Mouse (Mus musculus) forebrain, embryonic 15.5 days (tissue): ENCODE results near the gene Gm49388. TPM values are rescaled to one million over a fixed set of nuclear protein-coding genes. Genes with fewer than 3 reads are reported as not detected.
A peak's percentile ranks its signal among the peaks of the same experiment; 100 is the strongest.

Source experiments
- ATAC-seq: fragments of 200-750 bp; cut with Nextera tagmentation; replicated peaks from 2 replicates; pipeline ENCODE4 v1.8.0; 2017; ENCODE audit warnings: mild to moderate bottlenecking, moderate TSS enrichment, moderate library complexity
- H3K27ac ChIP-seq: fragments of 300-500 bp; sonication (generic); replicated peaks from 2 replicates; pipeline ENCODE4 v1.5.1; 2015; ENCODE audit warnings: mild to moderate bottlenecking, inconsistent platforms
- H3K27me3 ChIP-seq: fragments of 300-500 bp; sonication (generic); 2 replicates; pipeline ENCODE4 v1.6.1; 2015; ENCODE audit warnings: inconsistent platforms
- H3K36me3 ChIP-seq: fragments of 300-500 bp; sonication (generic); 2 replicates; pipeline ENCODE4 v1.6.1; 2015; ENCODE audit warnings: mild to moderate bottlenecking, inconsistent platforms
- H3K4me1 ChIP-seq: fragments of 300-500 bp; sonication (generic); 2 replicates; pipeline ENCODE4 v1.6.1; 2015; ENCODE audit warnings: inconsistent platforms
- H3K4me2 ChIP-seq: fragments of 300-500 bp; sonication (generic); replicated peaks from 2 replicates; pipeline ENCODE4 v1.6.1; 2015; ENCODE audit warnings: mild to moderate bottlenecking, inconsistent platforms
- H3K4me3 ChIP-seq: fragments of 300-500 bp; sonication (generic); 2 replicates; pipeline ENCODE4 v1.5.1; 2015; ENCODE audit warnings: mild to moderate bottlenecking, inconsistent platforms
- H3K9ac ChIP-seq: fragments of 300-500 bp; sonication (generic); replicated peaks from 2 replicates; pipeline ENCODE4 v1.6.1; 2015; ENCODE audit warnings: mild to moderate bottlenecking, inconsistent platforms
- H3K9me3 ChIP-seq: fragments of 300-500 bp; sonication (generic); 2 replicates; pipeline ENCODE4 v1.6.1; 2016; ENCODE audit warnings: inconsistent platforms
- WGBS: fragments of 180-500 bp; shearing (Covaris S2); methylation state at CpG from one replicate; pipeline ENCODE4 v1.1.7; 2015; ENCODE audit warnings: mixed read lengths; 5-methylcytosine and 5-hydroxymethylcytosine counted together
- polyA plus RNA-seq: library from polyadenylated mRNA; unstranded; fragments of >200 nt; fragmentation: Nextera tagmentation; extraction: Ambion mirVana; gene quantifications from 2 replicates; pipeline ENCODE4 v1.2.1, GENCODE M21; 2015

The Gm49388 gene
- polyA plus RNA-seq, 1 experiment from 2014 or later: not detected

GRCm38 (mm10) chr7:127753158-127753557, 32.2 kb upstream of the Gm49388 start:
- Histone ChIP-seq H3K4me1 (peaks cover 6% of the 10 kb centered on the region), H3K9ac (no peak overlapping the region), H3K4me2 (no peak overlapping the region), H3K4me3 (no peak overlapping the region), H3K9me3 (no peaks in the 10 kb centered on the region), H3K27ac (no peak overlapping the region), H3K36me3 (peaks cover 87% of the 10 kb centered on the region), H3K27me3 (no peaks in the 10 kb centered on the region)
- 77% methylated on average over 5 of the region's 5 CpGs for WGBS
- no peak for ATAC-seq

GRCm38 (mm10) chr7:127753741-127754140, 31.7 kb upstream of the Gm49388 start:
- H3K36me3 ChIP-seq: peaks cover 88% of the 10 kb centered on the region
- no peak for ATAC-seq
- no peak overlapping the region for H3K9ac ChIP-seq
- no peak overlapping the region for H3K4me2 ChIP-seq
- WGBS: 91% methylated on average over 7 of the region's 7 CpGs
- no peak overlapping the region for H3K27ac ChIP-seq
- H3K27me3 ChIP-seq: no peaks in the 10 kb centered on the region
- H3K4me1 ChIP-seq: peaks cover 4% of the 10 kb centered on the region; the same call in 1 of the 2 replicates
- no peaks in the 10 kb centered on the region for H3K9me3 ChIP-seq
- no peak overlapping the region for H3K4me3 ChIP-seq

- Histone ChIP-seq H3K9me3 (no peaks in the 10 kb centered on the region), H3K4me2 (no peak overlapping the region), H3K27me3 (no peaks in the 10 kb centered on the region), H3K9ac (no peak overlapping the region), H3K36me3 (peaks cover 72% of the 10 kb centered on the region), H3K4me1 (no peaks in the 10 kb centered on the region), H3K27ac (no peak overlapping the region), H3K4me3 (no peak overlapping the region)
- WGBS: 84% methylated on average over 6 of the region's 6 CpGs
- ATAC-seq: no peak
Measured at GRCm38 (mm10) chr7:127759716-127760115, 25.7 kb upstream of the Gm49388 start.

GRCm38 (mm10) chr7:127760478-127760877, 24.9 kb upstream of the Gm49388 start:
- Histone ChIP-seq H3K36me3 (peaks cover 73% of the 10 kb centered on the region), H3K9me3 (no peaks in the 10 kb centered on the region), H3K27me3 (no peaks in the 10 kb centered on the region), H3K9ac (no peak overlapping the region), H3K27ac (no peak overlapping the region), H3K4me3 (no peak overlapping the region), H3K4me2 (no peak overlapping the region), H3K4me1 (no peaks in the 10 kb centered on the region)
- no peak for ATAC-seq
- WGBS: 88% methylated on average over 3 of the region's 3 CpGs

- peaks cover 74% of the 10 kb centered on the region for H3K36me3 ChIP-seq
- no peak overlapping the region for H3K27ac ChIP-seq
- no peak for ATAC-seq
- no peaks in the 10 kb centered on the region for H3K27me3 ChIP-seq
- H3K4me2 ChIP-seq: no peak overlapping the region
- no peak overlapping the region for H3K9ac ChIP-seq
- H3K4me1 ChIP-seq: no peaks in the 10 kb centered on the region
- no peak overlapping the region for H3K4me3 ChIP-seq
- H3K9me3 ChIP-seq: no peaks in the 10 kb centered on the region
- 46% methylated on average over 7 of the region's 7 CpGs for WGBS
Measured at GRCm38 (mm10) chr7:127761026-127761425, 24.4 kb upstream of the Gm49388 start.

- peaks cover 75% of the 10 kb centered on the region for H3K36me3 ChIP-seq
- H3K4me2 ChIP-seq: no peak overlapping the region
- H3K9me3 ChIP-seq: no peaks in the 10 kb centered on the region
- no peak overlapping the region for H3K9ac ChIP-seq
- WGBS: 88% methylated on average over 4 of the region's 4 CpGs
- no peak overlapping the region for H3K27ac ChIP-seq
- no peak overlapping the region for H3K4me3 ChIP-seq
- no peak for ATAC-seq
- H3K4me1 ChIP-seq: peaks cover 5% of the 10 kb centered on the region
- H3K27me3 ChIP-seq: no peaks in the 10 kb centered on the region
Measured at GRCm38 (mm10) chr7:127763642-127764041, 21.8 kb upstream of the Gm49388 start.

- WGBS: 96% methylated on average over 2 of the region's 2 CpGs
- Histone ChIP-seq H3K27me3 (no peaks in the 10 kb centered on the region), H3K4me2 (no peak overlapping the region), H3K4me1 (peaks cover 25% of the 10 kb centered on the region), H3K27ac (no peak overlapping the region), H3K36me3 (peaks cover 65% of the 10 kb centered on the region), H3K4me3 (no peak overlapping the region), H3K9ac (no peak overlapping the region), H3K9me3 (no peaks in the 10 kb centered on the region)
- no peak for ATAC-seq
Measured at GRCm38 (mm10) chr7:127765756-127766155, 19.7 kb upstream of the Gm49388 start.

- H3K27me3 ChIP-seq: no peaks in the 10 kb centered on the region
- ATAC-seq: no peak
- no peak overlapping the region for H3K4me3 ChIP-seq
- no peak overlapping the region for H3K4me2 ChIP-seq
- WGBS: 82% methylated on average over 17 of the region's 17 CpGs
- H3K9me3 ChIP-seq: no peaks in the 10 kb centered on the region
- H3K36me3 ChIP-seq: peaks cover 56% of the 10 kb centered on the region
- H3K27ac ChIP-seq: no peak overlapping the region
- peaks cover 30% of the 10 kb centered on the region for H3K4me1 ChIP-seq
- H3K9ac ChIP-seq: no peak overlapping the region
Measured at GRCm38 (mm10) chr7:127766851-127767609, 18.4 kb upstream of the Gm49388 start.

- peaks cover 50% of the 10 kb centered on the region for H3K36me3 ChIP-seq
- no peaks in the 10 kb centered on the region for H3K9me3 ChIP-seq
- no peak overlapping the region for H3K9ac ChIP-seq
- H3K4me2 ChIP-seq: no peak overlapping the region
- H3K27ac ChIP-seq: peak overlapping the region; percentile 64; the same call in 1 of the 2 replicates
- WGBS: 94% methylated on average over 19 of the region's 19 CpGs
- H3K27me3 ChIP-seq: no peaks in the 10 kb centered on the region
- H3K4me3 ChIP-seq: no peak overlapping the region
- ATAC-seq: no peak
- H3K4me1 ChIP-seq: peaks cover 30% of the 10 kb centered on the region
Measured at GRCm38 (mm10) chr7:127767671-127768345, 17.6 kb upstream of the Gm49388 start.

GRCm38 (mm10) chr7:127768346-127768996, 16.9 kb upstream of the Gm49388 start:
- no peak; the same call in 1 of the 2 replicates for ATAC-seq
- peaks cover 46% of the 10 kb centered on the region for H3K36me3 ChIP-seq
- no peaks in the 10 kb centered on the region for H3K27me3 ChIP-seq
- peak overlapping the region; percentile 67; the same call in 1 of the 2 replicates for H3K4me2 ChIP-seq
- no peaks in the 10 kb centered on the region for H3K9me3 ChIP-seq
- H3K4me1 ChIP-seq: peaks cover 30% of the 10 kb centered on the region
- peak overlapping the region; percentile 64 for H3K27ac ChIP-seq
- H3K4me3 ChIP-seq: peak overlapping the region; percentile 45; the same call in 1 of the 2 replicates
- 45% methylated on average over 13 of the region's 13 CpGs for WGBS
- no peak overlapping the region for H3K9ac ChIP-seq

- Histone ChIP-seq H3K36me3 (peaks cover 39% of the 10 kb centered on the region), H3K9me3 (no peaks in the 10 kb centered on the region), H3K27ac (peak overlapping the region; percentile 79), H3K27me3 (no peaks in the 10 kb centered on the region), H3K9ac (peak overlapping the region; percentile 52; the same call in 1 of the 2 replicates), H3K4me1 (peaks cover 30% of the 10 kb centered on the region), H3K4me2 (peak overlapping the region; percentile 67), H3K4me3 (peak overlapping the region; percentile 45)
- peak; percentile 91 for ATAC-seq
- WGBS: 2% methylated on average over 16 of the region's 16 CpGs
Measured at GRCm38 (mm10) chr7:127768997-127769593, 16.3 kb upstream of the Gm49388 start.

GRCm38 (mm10) chr7:127769651-127770038, 15.8 kb upstream of the Gm49388 start, which contains the start of gene Orai3:
TSS of gene Orai3 (plus strand) at chr7:127769815.
- Histone ChIP-seq H3K9me3 (no peaks in the 10 kb centered on the region), H3K4me3 (peak within 1 kb of the TSS; percentile 45), H3K4me2 (peak within 1 kb of the TSS; percentile 67), H3K4me1 (peaks cover 30% of the 10 kb centered on the region), H3K36me3 (peaks cover 34% of the 10 kb centered on the region), H3K9ac (peak within 1 kb of the TSS; percentile 52), H3K27ac (peak within 1 kb of the TSS; percentile 79), H3K27me3 (no peaks in the 10 kb centered on the region)
- peak; percentile 50 for ATAC-seq
- 1% methylated on average over 24 of the region's 24 CpGs for WGBS
